Mouse (Mus musculus): ENCODE results near the gene Olfr520.
"Not testable (repeated sequence)": the region's sequence is repeated elsewhere in the genome, so short reads cannot be mapped to it uniquely, and the experiment has no call there.

Gene Olfr520

GRCm38 (mm10) chr7:99716536-99716935, 13.5 kb upstream of the Olfr520 start:
- DNase-seq, result no peak

GRCm38 (mm10) chr7:99734612-99735011, 4.5 kb downstream of the Olfr520 start:
- no peak for DNase-seq

DNA sequence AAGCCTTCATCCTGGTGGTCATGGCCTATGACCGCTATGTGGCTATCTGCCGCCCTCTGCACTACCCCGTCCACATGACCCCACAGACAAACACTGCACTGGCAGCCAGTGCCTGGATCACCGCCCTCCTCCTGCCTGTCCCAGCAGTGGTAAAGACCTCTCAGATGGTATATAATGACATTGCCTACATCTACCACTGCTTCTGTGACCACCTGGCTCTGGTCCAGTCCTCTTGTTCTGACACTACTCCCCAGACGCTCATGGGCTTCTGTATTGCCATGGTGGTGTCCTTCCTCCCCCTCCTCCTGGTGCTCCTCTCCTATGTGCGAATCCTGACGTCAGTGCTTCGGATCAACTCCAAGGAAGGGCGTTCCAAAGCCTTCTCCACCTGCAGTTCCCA, 5.4 kb downstream of the Olfr520 start:
- not testable (repeated sequence) for DNase-seq

DNA sequence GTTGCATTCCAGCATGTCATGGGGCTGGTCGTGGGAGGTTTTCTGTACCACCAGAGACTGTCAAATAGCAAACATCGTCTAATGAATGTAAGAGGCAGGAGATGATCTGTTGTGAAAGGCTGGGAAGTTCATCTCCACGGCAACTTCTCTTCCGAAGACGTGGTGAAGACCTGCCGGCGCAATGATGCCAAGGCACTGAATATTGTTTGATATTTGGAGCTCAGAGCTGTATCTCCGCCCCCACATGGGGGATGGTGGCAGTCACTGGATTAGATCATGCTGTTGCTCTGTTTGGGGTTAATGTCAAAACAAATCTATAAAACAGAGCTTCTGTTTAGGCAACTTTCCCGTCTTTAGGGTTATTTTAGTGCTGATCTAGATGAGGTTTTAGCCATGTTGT, 9.2 kb downstream of the Olfr520 start:
- no peak for DNase-seq

- DNase-seq, result no peak
These were observed 33.1 kb downstream of the Olfr520 start, which contains the start of gene Olfr521 for GRCm38 (mm10) chr7:99763207-99763606. Gene Olfr521, plus strand, starts transcription at chr7:99763507.

GRCm38 (mm10) chr7:99781385-99781784, 51.3 kb downstream of the Olfr520 start:
- DNase-seq, result no peak

DNA sequence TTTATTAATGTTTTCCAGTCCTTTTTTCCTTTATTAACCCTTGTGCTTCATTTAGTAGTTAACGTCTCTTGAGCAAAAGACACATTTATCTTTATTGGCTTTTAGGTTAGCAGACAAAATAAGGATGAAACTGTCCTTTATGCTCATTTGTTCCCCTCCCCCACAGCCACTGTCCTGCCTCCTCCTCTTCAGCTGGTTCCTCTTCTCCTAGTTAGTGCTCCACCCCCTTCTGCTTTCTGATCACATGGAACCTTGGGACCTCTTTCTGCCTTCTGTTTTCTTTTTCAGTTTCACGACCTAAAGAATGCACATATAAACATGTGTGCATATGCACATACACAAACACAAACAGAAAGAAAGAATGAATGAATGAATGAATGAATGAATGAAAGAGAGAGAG, 51.8 kb downstream of the Olfr520 start:
- no peak for DNase-seq

DNA sequence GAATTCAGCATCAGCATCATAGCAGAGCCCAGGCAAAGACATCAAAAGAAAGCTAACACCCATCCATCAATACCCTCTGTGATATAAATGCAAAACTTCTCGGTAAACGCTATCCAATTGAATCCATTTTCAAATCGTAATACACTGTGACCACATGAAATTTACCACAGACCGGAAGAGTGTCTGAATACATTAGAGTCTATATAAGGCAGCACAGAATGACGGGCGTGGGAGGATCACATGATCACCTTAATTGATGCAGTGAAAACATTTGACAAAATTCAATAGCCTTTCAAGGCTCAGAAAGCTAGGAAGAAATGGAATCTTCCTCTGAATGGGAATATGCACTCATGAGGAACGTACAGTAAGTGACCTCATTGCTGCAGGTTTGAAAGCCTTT, 53.3 kb downstream of the Olfr520 start:
- no peak for DNase-seq

GRCm38 (mm10) chr7:99785553-99785952, 55.5 kb downstream of the Olfr520 start:
- no peak for DNase-seq
